Mouse (Mus musculus): ENCODE measurements around the gene Adora2a.
"Not testable (repeated sequence)": the region's sequence is repeated elsewhere in the genome, so short reads cannot be mapped to it uniquely, and the experiment has no call there.

Adora2a gene

DNA sequence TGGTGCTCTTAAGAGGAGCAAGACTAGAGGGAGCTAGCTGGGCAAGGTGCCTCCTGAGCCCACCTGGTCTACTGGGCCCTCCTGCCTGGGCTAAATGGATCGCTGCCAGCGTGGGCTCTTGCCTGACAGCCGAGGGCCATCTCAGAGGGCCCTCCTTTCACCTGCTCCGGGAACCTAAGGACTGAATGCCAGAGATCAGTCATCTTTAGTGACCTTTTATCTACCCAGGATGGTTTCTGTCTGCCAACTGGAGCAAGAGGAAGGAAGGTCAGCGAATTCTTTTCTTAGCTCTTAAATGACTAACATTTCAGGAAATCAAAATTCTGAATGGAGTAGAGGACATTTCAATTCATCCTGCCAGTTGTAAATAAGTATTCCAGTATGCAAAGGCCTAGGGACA is 33.9 kb downstream of the Adora2a start:
- no peak for DNase-seq (ENCODE audit: low spot score)

DNA sequence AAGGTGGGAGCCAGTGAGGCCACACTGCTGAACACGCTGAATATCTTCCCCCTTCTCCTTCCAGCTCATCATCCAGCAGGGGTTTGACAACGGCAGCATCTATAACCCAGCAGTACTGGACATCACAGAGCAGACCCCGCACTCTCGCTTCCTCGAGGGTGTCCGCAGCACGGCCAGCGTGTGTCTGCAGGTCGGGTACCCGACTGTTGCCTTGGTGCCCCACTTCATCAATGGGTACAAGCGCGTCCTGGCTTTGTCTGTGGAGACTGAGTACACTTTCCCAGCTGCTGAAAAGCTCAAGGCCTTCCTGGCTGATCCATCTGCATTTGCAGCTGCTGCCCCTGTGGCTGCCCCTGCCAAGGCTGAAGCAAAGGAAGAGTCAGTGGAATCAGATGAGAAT is 35.9 kb downstream of the Adora2a start:
- no peak for DNase-seq (ENCODE audit: low spot score)

DNA sequence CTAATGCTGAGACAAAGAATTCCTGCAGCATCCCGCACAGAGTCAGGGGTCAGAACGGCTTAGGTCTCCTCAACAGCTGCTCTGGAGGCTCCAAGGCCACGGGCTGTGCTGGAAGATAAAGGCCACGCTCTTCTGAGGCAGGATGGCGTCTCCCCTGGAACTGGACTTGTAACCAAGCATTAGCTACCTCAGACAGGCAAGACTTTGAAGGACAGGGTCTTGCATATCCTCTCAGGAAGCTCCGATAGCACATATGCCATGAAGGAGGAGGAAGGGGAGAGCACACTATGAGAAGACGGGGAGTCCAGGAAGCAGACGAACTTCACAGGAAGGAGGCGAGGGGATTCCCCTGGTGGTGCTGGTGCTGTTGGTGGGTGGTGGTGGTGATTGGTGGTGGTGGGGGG is 37.2 kb downstream of the Adora2a start:
- DNase-seq (ENCODE audit: low spot score): not testable (repeated sequence)

GRCm38 (mm10) chr10:75355341-75355740 is 38.7 kb downstream of the Adora2a start:
- no peak for DNase-seq (ENCODE audit: low spot score)

GRCm38 (mm10) chr10:75364214-75364690 is 47.6 kb downstream of the Adora2a start:
- DNase-seq (ENCODE audit: low spot score): peak; percentile 81

GRCm38 (mm10) chr10:75364796-75365195 is 48.1 kb downstream of the Adora2a start:
- DNase-seq (ENCODE audit: low spot score): no peak

DNA sequence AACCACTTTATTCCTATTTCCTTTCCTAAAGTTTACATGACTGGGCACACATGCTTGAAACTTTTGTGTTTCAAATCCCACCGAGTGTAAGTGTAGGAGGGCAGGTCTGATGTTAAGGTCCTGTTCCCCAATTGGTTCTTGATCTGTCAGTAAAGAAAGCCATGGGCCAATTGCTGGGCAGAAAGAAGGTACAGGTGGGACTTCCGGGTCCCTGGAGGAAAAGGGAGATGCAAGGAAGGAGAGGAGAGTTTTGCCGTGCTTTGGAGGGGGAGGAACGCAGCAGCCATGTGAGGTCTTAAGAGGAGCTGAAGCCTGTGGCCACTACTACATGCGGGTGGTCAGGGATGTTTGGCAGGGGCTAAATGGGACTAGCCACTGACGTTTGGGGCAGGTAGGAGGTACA is 48.6 kb downstream of the Adora2a start:
- DNase-seq (ENCODE audit: low spot score): no peak

DNA sequence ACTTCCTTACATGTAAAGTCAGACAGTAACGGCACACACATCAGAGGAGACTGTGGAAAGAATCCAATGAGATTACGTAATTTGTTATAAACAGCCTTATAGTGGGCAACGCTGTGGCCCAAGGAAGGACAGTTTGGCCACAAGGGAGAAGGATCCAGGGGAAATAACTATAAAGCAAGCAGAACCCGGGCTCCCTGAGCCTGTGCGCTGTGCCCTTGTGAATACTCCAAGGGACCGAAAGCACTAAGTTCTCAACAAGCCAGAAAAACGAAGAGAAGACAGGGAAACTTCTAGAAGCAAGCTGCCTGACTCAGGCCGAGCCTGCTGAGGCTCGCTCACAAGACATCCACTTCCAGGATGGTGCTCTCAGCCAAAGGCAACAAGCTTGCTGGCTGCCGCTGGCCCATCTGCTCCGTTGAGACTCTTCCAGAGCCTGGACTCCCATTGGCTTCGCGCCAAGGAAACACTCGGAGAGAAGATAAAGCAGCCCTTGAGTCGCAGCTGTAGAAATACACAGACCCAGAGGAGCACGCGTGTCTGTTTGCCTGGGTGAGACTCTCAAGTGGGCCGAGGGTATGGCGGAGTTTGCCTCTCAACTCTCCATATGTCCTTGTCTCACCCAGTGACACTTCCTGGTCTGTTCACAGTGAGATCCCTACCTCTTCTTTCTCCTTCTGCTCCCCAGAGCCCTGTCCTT is 57.1 kb downstream of the Adora2a start:
- peak; percentile 43 for DNase-seq (ENCODE audit: low spot score)

- peak; percentile 11 for DNase-seq (ENCODE audit: low spot score)
These were observed 62.0 kb downstream of the Adora2a start for GRCm38 (mm10) chr10:75378688-75379087.

Data from MN1 (cell line).